Mouse (Mus musculus) cerebral cortex, adult 2 months (tissue): ENCODE measurements around the gene Gm2016.

Source experiments
- WGBS: fragments of 180-500 bp; shearing (Covaris S2); methylation state at CpG from one replicate; pipeline ENCODE4 v1.1.7; 2018; 5-methylcytosine and 5-hydroxymethylcytosine counted together

Gene Gm2016

DNA sequence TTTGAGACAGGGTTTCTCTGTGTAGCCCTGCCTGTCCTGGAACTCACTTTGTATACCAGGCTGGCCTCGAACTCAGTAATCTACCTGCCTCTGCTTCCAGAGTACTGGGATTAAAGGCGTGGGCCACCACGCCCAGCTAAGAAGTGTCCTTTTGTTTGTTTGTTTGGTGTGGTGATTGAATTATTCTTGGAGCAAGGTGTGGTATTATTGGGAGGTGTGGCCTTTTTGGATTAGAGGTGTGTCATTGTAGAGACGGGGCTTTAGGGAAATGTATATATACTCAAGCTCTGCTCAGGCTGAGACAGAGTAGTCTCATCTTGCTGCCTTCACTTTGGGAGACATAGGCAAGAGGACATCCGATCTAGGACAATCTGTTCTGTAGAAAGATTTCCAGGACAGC lies at the start of gene Gm2016:
TSS of gene Gm2016 (plus strand) at position 301 of the 400 bp plus-strand sequence.
- 85% methylated on average over 5 of the region's 5 CpGs for WGBS

DNA sequence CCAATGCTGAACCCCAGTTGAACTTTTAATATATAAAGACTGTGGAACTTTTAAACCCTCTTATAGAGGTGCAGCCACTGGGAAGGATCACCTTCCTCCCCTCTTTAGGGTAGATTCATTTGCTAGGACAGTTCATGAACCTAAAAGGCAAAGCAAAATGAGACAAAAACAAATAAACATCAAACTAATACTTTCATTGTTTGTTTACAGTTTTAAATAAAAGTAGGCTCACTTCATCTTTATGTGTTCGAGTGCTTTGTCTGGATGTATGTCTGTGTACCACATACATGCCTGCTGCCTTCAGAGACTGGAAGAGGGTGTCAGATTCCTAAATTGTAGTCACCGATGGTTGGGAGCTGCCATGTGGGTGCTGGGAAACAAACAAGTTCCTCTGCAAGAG lies 31.6 kb upstream of the Gm2016 start, which contains the start of gene Gm2001:
TSS of gene Gm2001 (minus strand) at position 101 of the 400 bp plus-strand sequence.
- 78% methylated on average over 2 of the region's 2 CpGs for WGBS

DNA sequence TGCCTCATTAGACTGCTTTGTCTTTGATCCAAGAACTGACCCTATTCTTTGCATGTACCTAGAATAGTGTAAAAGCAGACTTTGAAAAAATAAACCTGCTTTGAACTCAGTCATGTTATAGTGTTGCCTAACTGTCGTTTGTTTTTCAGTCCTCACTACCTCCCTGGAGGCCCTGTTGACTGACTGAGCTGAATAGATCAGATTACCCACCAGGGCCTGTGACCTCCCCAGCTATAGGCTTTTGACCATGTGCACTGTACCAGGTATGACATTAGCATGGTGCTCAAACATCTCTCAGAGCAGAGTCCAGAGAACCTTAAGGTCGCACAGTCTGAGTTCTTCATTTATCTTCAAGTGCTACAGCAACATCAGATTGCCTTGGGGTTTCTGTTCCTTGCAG lies 23.2 kb upstream of the Gm2016 start:
- WGBS, result no CpG with 5 or more reads among the region's 2 CpGs

DNA sequence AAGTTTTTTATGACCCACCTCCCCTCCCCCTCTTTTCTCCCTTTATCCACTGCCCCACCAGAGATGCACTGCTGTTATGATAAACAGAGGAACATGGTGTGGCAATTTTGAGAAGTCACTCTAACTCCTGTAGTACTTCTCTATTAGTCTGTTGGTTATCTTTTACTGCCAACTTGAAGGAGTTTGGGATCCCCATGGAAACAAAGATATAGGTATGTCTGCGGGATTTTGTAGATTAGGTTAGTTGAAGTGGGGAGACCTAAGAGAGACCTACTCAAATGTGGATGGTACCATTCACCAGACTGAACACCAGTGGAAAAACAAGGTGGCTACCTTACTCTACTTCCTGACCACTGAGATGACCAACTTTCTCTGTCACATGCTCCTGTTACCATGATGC lies 17.8 kb upstream of the Gm2016 start:
- 71% methylated on average over 1 of the region's 1 CpGs for WGBS

DNA sequence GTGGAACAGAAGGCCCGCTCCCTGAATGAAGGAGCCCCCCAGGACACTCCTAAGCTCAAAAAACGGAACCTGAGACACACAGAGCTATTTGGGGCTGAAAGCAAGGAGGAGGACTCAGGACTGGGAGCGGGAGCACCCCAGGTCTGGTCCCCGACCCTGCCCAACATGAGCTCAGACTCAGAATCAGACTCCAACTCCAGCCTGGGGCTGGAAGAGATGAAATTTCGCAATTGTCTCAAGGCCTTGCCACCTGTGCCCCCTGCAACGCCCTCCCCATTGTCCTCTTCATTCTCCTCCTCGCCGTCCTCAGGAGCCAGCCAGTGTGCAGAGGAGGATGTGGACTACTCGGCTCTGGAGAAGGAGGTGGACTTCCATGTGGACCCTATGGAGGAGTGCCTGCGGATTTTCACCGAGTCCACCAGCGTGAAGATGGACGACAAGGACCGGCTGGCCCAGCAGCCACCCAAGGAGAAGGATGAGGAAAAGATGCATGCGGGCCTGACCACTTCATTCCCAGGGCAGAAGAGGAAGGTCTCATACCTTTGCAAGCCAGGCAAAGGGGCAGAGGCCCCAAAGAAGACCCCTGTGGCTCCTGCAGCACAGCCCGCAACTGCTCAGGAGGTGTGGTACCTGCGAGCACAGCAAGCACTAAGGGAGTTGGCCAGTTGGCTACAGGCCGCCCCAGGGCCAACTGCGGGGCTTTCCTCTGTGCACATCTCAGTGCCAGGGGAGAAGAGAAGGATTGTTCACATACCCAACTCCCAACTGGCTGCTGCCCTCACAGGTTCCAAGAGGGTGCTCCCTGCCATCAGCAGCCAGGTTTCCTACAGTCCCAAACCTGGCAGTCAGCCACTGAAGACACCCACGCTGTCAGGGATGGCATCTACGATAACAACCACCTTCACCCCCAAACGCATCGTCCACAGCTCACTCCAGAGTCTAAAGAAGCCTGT lies 11.9 kb upstream of the Gm2016 start:
- 82% methylated on average over 23 of the region's 23 CpGs for WGBS

DNA sequence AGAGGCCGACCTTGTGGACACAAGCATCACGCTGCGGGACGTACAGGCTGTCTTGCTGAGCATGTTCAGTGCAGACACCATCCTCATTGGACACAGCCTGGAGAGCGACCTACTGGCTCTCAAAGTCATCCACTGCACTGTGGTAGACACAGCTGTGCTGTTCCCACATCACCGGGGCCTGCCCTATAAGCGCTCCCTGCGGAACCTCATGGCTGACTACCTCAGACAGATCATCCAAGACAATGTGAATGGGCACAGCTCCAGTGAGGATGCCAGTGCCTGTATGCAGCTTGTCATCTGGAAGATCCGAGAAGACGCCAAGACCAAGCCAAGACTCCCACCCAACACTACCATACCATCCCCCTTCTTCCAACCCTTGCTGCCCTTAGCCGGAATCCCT lies 10.2 kb upstream of the Gm2016 start:
- 96% methylated on average over 10 of the region's 11 CpGs for WGBS

DNA sequence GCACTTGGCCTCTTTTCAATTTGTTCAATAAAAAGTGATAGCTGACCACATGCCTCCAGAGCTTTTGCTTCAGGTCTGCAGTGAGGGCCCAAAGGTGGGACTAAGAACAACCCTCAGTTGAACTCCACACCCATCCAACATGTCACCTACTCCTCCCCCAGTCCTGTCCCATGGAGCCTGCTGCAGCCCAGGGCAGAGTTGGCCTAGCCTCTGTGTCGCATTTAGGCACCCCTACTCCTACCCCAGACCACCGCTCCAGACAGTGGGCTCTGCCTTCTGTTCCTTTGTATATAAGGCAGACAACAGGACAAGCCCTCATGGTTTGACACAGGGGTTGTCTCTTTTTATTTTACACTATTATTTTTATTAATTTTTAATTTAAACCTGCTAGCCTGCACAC lies 9.8 kb upstream of the Gm2016 start:
- WGBS, result 78% methylated on average over 2 of the region's 2 CpGs

DNA sequence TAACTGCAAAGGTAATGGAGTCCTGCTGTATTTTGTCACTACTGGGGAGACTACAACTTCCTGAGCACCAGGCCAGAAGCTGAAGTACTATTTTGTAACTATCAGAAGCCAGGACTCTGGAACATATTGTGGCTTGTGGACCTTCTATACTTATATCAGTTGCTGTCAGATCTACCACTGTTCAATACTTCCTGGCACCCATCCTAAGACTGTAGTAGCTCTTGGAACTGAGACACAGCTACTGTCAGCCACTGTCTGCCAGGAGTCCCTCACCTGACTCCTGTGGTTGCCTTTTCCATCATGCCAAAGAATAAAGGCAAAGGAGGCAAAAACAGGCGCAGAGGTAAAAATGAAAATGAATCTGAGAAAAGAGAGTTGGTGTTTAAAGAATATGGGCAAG lies 21.2 kb downstream of the Gm2016 start, which contains the start of gene Gm2022:
TSS of gene Gm2022 (plus strand) at position 301 of the 400 bp plus-strand sequence.
- 84% methylated on average over 1 of the region's 1 CpGs for WGBS

DNA sequence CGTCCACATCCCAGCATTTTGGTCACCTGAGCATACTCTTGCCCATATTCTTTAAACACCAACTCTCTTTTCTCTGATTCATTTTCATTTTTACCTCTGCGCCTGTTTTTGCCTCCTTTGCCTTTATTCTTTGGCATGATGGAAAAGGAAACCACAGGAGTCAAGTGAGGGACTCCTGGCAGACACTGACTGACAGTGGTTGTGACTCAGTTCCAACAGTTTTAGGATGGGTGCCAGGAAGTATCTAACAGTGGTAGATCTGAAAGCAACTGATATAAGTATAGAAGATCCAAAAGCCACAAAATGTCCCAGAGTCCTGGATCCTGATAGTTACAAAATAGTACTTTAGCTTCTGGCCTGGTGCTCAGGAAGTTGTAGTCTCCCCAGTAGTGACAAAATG lies 45.8 kb downstream of the Gm2016 start, which contains the start of gene Gm2035:
TSS of gene Gm2035 (minus strand) at position 137 of the 400 bp plus-strand sequence.
- 78% methylated on average over 2 of the region's 2 CpGs for WGBS
